Mouse (Mus musculus) CH12.LX (cell line): ENCODE results near the gene Cdh13.

Experiments
- BHLHE40 ChIP-seq: IDR thresholded peaks from 2 replicates; pipeline ENCODE4 v1.6.1; 2011; ENCODE audit warnings: mild to moderate bottlenecking, low read depth, low read length, improper control_type of control experiment
- CHD1 ChIP-seq: IDR thresholded peaks from 2 replicates; pipeline ENCODE4 v1.6.1; 2012; ENCODE audit warnings: low read depth, low read length, improper control_type of control experiment, inconsistent platforms
- CTCF ChIP-seq, 2 experiments: IDR thresholded peaks in 1 of 2; conservative IDR thresholded peaks in 1 of 2; 2 replicates each; pipeline ENCODE4 v1.5.1; 2011 to 2012; ENCODE audit warnings: low read depth in 2 of 2, low read length in 2 of 2, improper control_type of control experiment in 1 of 2, inconsistent platforms in 1 of 2, mild to moderate bottlenecking in 1 of 2, moderate library complexity in 1 of 2
- EP300 ChIP-seq: IDR thresholded peaks from 2 replicates; pipeline ENCODE4 v1.6.1; 2011; ENCODE audit warnings: low read length, improper control_type of control experiment
- MAFK ChIP-seq: IDR thresholded peaks from 2 replicates; pipeline ENCODE4 v1.6.1; 2011; ENCODE audit warnings: low read length, improper control_type of control experiment; ENCODE audit not compliant: insufficient replicate concordance
- MAZ ChIP-seq: IDR thresholded peaks from 2 replicates; pipeline ENCODE4 v1.6.1; 2012; ENCODE audit warnings: low read depth, mild to moderate bottlenecking, inconsistent platforms, low read length, improper control_type of control experiment, moderate library complexity
- POLR2A ChIP-seq: IDR thresholded peaks from 2 replicates; pipeline ENCODE4 v1.6.1; 2011; ENCODE audit warnings: low read depth, mild to moderate bottlenecking, improper control_type of control experiment, low read length
- SMC3 ChIP-seq: IDR thresholded peaks from 2 replicates; pipeline ENCODE4 v1.6.1; 2011; ENCODE audit warnings: low read depth, low read length, improper control_type of control experiment
- TCF12 ChIP-seq: IDR thresholded peaks from 2 replicates; pipeline ENCODE4 v1.6.1; 2014; ENCODE audit warnings: low read depth, mild to moderate bottlenecking, inconsistent platforms, low read length, improper control_type of control experiment
- USF1 ChIP-seq: IDR thresholded peaks from 2 replicates; pipeline ENCODE4 v1.6.1; 2014; ENCODE audit warnings: low read depth, mild to moderate bottlenecking, inconsistent platforms, low read length, improper control_type of control experiment
- ZC3H11A ChIP-seq: IDR thresholded peaks from 2 replicates; pipeline ENCODE4 v1.6.1; 2012; ENCODE audit warnings: low read depth, mild to moderate bottlenecking, inconsistent platforms, low read length, improper control_type of control experiment
- ZKSCAN1 ChIP-seq: IDR thresholded peaks from 2 replicates; pipeline ENCODE4 v1.6.1; 2012; ENCODE audit warnings: low read depth, inconsistent platforms, low read length, improper control_type of control experiment, borderline replicate concordance

- TF ChIP-seq BHLHE40 (no peak), ZKSCAN1 (no peak), CTCF (conservative IDR thresholded peaks at IDR 0.05 in 1 of 2, IDR thresholded peaks at IDR 0.05 in 1 of 2; ENCODE audit: low read depth in 2 of 2, low read length in 2 of 2) (no peak), POLR2A (no peak), EP300 (no peak), ZC3H11A (no peak), USF1 (no peak), TCF12 (no peak), MAZ (no peak), MAFK (no peak), SMC3 (no peak), CHD1 (no peak)
Observed at GRCm38 (mm10) chr8:118753710-118754109, 470.2 kb downstream of the Cdh13 start.
